Mouse (Mus musculus) adrenal gland, adult 18-20 months (tissue): ENCODE results near the gene S1pr3. TPM values are rescaled to one million over a fixed set of nuclear protein-coding genes. Genes with fewer than 3 reads are reported as not detected.
A peak's percentile ranks its signal among the peaks of the same experiment; 100 is the strongest.

Source experiments
- DNase-seq, 2 experiments: peaks; one replicate each; pipeline ENCODE4 v3.0.0; 2021 to 2022; ENCODE audit warnings: low spot score in 2 of 2
- long read RNA-seq, 2 experiments: library from polyadenylated mRNA; stranded (forward); transcript quantifications; one replicate each; pipeline ENCODE4 v2.0.0; 2021
- total RNA-seq, 2 experiments: library from RNA; stranded (reverse); gene quantifications; 1 replicate in 1 of 2; 2 replicates in 1 of 2; pipeline ENCODE4 v1.2.3; 2021

Gene S1pr3
- total RNA-seq = 10 to 100 TPM in 1 of 2 experiments, 1 to 10 TPM in 1; 9.7 to 14.1 TPM
- long read RNA-seq, experiment 1, full-length matches to known transcripts = 13 of 20 reads
- long read RNA-seq, experiment 1, partial matches to known transcripts = 0 of 20 reads
- long read RNA-seq, experiment 1, other reads (novel, unspliced or antisense) = 7 of 20 reads
- long read RNA-seq, experiment 2, full-length matches to known transcripts = 4 of 8 reads
- long read RNA-seq, experiment 2, partial matches to known transcripts = 0 of 8 reads
- long read RNA-seq, experiment 2, other reads (novel, unspliced or antisense) = 4 of 8 reads

DNA sequence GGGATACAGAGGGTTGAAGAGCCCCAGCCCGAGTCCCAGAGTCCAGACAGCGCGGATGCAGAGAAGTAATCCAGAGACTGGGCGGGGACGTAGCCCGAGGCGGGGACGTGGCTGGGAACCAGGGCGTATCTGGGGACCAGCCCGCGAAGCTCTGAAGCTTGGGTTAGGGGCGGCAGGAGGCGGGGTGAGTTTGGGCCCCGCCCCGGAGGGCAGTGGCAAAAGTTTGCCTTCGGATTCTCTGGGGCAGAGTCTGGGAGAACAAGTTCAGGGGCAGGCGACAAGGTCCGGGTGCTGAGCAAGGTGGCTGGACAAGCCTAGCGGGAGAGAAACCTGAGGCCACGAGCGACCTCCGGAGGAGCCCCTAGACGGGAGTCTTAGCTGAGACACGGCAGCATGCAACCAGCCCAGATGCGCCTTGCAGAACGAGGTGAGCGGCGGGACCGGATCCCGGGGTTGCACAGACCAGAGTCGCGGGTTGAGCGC lies at the start of gene S1pr3:
S1pr3 (plus strand) TSS at position 121 of the 483 bp plus-strand sequence.
- peak in 1 of 2 experiments; percentile 27 for DNase-seq

DNA sequence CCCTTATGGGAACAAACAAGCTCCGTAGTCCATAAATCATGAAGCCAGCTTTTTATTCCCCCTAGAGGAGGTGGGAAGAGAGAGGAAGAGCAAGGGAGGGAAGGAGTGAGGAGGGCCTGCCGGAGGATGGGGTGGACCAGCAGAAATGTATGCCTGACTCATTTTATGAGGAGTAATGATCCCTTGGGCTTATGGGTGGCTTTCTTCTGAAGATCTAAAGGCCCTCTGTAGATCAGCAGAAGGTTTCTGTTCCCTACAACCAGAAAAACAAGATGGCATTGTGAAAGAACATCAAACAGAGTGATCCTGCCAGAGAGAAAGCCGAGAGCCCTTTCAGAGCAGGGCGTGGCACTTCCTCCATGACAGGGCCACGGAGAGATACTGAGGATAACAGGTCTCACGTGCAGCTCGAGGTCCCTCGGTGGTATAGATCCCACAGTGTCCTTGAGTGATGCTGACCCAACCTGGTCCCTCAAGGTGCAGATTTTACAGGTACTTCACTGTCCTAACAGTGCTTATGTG lies 47.9 kb upstream of the S1pr3 start:
- no peak for DNase-seq

DNA sequence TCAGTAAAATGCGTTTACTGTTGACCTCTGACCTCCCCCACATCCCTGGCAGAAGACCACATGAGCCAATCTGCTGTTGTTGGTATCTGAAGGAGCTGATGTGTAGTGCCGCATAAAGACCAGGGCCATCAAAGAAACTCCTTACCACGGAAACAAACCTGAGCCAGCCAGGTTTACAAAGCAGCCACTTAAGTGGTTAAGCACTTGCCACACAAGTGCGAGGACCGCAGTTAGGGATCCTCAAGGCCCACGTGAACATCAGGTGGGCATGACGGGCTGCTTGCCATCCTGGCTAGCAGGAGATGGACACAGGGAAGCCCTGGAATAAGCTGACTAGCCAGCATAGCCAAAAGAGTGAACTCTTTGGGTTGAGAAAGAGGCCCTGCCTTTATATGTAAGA lies 45.0 kb upstream of the S1pr3 start:
- no peak for DNase-seq

DNA sequence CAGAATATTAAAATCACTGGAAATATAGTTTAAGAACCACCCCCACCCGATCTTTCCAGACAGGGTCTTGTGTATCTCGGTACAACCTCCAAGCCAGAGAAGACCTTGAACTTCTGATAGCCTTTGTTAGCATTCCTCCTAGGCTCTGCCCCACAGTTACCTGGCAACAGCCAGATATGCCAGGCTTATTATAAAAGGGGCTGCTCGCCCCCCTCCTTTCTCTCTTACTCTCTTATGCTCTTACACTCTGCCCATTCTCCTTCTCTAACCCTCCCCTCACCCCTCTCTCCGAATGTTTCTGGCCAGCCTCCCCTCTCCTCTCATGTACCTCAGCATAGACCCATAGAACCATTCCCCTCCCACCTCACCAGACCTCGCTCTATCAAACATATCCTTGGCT lies 44.5 kb upstream of the S1pr3 start:
- no peak for DNase-seq

DNA sequence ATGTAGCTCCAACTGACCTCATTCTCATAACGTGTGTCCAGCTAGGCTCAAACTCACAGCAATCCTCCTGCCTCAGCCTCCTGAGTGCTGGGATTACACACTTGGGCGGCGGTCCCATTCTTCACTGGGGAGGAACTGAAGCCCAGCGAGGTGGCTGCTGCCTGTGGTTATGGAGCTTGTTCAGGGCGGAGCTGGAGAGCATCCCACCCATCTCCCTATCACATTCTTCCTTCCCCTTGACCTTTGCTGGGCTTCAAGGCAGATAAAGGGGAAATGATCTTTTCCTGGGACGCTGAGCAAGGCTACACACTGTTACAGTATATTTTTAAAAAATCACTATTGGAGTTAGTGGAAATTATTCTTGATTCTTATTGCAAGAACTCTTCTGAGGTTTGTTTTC lies 43.2 kb upstream of the S1pr3 start:
- DNase-seq = no peak

DNA sequence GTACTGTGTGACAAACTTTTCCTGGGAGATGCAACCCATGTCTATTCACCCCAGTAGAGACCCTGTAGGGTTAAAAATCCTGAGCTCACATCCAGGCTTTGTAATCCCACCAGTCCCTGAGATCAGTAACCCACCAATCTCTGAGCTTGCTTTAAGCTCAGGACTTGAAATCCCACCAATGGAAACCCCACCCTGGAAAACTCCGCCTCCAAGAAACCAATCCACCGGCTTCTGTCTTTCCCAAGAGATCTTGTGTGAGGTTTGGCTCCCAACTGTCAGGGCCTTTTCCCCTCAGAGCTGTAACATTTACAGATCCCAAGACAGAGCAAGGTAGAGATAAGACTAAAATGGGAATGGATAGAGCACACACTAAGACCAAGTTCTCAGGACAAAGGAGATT lies 40.1 kb upstream of the S1pr3 start:
- DNase-seq = no peak

DNA sequence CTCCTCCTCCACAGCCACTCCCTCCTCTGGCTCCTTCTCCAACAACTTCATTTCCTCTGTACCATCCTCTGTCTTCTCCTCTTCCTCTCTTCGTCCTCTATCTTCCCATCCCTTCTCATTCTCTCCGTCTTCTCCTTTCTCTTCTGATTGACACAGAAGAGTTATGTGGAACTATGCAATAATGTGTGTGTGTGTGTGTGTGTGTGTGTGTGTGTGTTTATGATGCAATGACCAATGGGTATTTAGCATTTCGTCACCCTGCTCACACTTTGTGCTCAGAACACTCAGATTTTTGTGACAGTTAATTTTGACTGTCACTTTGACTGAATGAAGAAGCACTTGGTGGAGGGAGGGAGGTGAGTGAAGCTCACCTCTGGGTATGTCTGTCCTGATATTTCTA lies 39.1 kb upstream of the S1pr3 start:
- DNase-seq = no peak

- no peak for DNase-seq
These were observed 35.4 kb upstream of the S1pr3 start for GRCm38 (mm10) chr13:51373086-51373485.

GRCm38 (mm10) chr13:51374026-51374807 lies 34.2 kb upstream of the S1pr3 start:
- no peak for DNase-seq

- no peak for DNase-seq
These were observed 30.3 kb upstream of the S1pr3 start for GRCm38 (mm10) chr13:51378126-51378525.

DNA sequence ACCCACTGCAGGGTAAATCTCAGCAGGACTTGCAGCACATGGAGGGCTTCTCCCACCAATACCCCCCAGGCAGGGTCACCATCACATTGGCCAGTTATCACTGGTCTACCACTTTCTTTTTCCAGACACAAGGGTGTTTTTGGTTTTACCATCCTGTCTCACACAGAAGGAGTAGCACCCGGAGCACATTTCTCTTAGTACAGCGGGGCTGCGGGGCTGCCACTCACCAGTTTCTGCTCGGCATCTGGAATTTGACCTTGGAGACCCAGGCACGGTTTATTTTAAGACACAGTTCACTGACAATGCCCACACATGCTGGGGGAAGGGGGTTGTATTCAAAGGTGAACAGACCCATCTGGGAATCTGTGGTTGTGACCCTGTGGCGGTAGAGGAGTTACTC lies 28.8 kb upstream of the S1pr3 start:
- no peak for DNase-seq

GRCm38 (mm10) chr13:51381498-51381897 lies 26.9 kb upstream of the S1pr3 start:
- no peak for DNase-seq

DNA sequence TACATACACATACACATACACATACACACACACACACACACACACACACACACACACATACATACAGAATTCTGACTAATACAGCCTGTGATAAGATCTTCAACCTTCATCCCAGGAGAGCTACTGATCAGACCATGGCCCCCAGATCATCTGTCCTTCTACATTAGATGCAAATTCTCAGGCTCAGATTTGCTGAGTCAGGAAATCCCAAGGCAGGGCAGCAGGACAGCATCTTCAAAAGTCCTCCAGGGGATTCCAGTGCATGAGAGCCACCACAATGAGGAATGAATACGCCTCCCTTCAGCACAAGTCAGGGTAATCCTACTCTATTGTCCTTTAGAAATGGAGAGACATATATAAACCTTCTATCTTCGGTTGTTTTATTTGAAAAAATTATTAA lies 23.5 kb upstream of the S1pr3 start:
- no peak for DNase-seq

- DNase-seq = no peak
These were observed 20.5 kb upstream of the S1pr3 start for GRCm38 (mm10) chr13:51387908-51388307.

GRCm38 (mm10) chr13:51390398-51390797 lies 18.0 kb upstream of the S1pr3 start:
- no peak for DNase-seq

- no peak for DNase-seq
These were observed 17.0 kb upstream of the S1pr3 start for GRCm38 (mm10) chr13:51391359-51391916.

DNA sequence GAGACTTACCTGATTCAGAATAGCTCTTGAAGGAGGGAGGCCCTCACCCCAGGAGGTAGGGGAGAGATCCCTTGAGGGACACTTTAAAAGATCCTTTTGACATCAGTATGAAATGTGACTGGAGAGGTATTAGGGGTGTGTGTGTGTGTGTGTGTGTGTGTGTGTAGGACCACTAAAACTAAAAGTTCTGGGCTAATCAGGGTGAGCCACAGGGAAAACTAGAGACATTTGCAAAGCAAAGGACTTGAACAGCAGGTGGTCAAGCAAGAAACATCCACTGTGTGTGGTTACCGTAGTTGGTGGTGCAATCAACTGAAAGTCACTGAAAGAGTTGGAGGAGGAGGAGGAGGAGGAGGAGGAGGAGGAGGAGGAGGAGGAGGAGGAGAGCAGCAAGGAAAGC lies 16.2 kb upstream of the S1pr3 start:
- no peak for DNase-seq

- DNase-seq = no peak
These were observed 10.6 kb upstream of the S1pr3 start for GRCm38 (mm10) chr13:51397861-51398260.

GRCm38 (mm10) chr13:51399562-51399961 lies 8.9 kb upstream of the S1pr3 start:
- no peak for DNase-seq

DNA sequence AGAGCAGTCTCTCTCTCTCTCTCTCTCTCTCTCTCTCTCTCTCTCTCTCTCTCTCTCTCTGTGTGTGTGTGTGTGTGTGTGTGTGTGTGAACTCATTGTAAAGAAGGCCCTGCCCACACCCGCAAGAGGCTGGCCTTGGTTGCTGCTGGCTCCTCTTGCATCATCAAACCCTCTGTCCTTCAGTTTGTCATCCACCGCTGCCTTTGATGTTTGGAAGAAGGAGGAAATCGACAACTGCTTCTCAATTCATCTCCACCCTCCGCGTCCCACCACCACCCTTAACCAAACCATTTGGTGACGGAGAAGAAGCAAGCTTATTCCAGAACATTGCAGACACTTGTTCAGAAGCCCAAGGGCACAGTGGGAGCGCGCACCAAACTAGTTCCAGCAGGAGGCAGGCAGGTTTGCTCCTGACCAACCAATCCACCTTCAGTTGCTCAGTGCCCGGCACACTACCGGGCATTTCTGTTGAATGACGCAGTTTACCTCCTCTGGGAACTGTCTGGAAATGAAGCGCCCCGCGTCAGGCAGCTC lies 8.2 kb upstream of the S1pr3 start:
- peak in 1 of 2 experiments; percentile 64 for DNase-seq

GRCm38 (mm10) chr13:51400736-51401501 lies 7.5 kb upstream of the S1pr3 start:
- DNase-seq = peak in 1 of 2 experiments; percentile 29
